Mouse (Mus musculus): ENCODE measurements around the gene Flt1.

Gene Flt1

GRCm38 (mm10) chr5:147697165-147697564, 28.6 kb downstream of the Flt1 start:
- CTCF ChIA-PET: interaction anchor here in 3 of 4 experiments (0.7 to 0.8 kb wide), 3 partner anchors 8 to 398 kb away, joined by 3 to 4 read pairs (median 4); no protein-coding TSS in a partner anchor
- POLR2A ChIA-PET: no interaction called here

GRCm38 (mm10) chr5:147692622-147693021, 33.2 kb downstream of the Flt1 start:
- CTCF ChIA-PET: no interaction called here

GRCm38 (mm10) chr5:147683707-147684323, 42.0 kb downstream of the Flt1 start:
- ChIA-PET POLR2A (no interaction called here), CTCF (no interaction called here)

More at GRCm38 (mm10) chr5:147692622-147693021, 33.2 kb downstream of the Flt1 start:
- POLR2A ChIA-PET: no interaction called here

GRCm38 (mm10) chr5:147681224-147681623, 44.6 kb downstream of the Flt1 start:
- CTCF ChIA-PET: no interaction called here

GRCm38 (mm10) chr5:147680711-147681110, 45.1 kb downstream of the Flt1 start:
- ChIA-PET POLR2A (interaction anchor here in 1 of 4 experiments (0.6 to 0.7 kb wide), 2 partner anchors 71 to 1486 kb away, joined by 3 to 4 read pairs; no protein-coding TSS in a partner anchor), CTCF (interaction anchor here in 2 of 4 experiments (0.6 to 0.7 kb wide), 2 partner anchors 71 to 222 kb away, joined by 3 to 5 read pairs; no protein-coding TSS in a partner anchor)

More at GRCm38 (mm10) chr5:147681224-147681623, 44.6 kb downstream of the Flt1 start:
- POLR2A ChIA-PET: no interaction called here

GRCm38 (mm10) chr5:147679316-147679715, 46.5 kb downstream of the Flt1 start:
- POLR2A ChIA-PET: no interaction called here
- CTCF ChIA-PET: interaction anchor here in 1 of 4 experiments (0.8 kb wide), 1 partner anchor 890 kb away, joined by 7 read pairs; no protein-coding TSS in a partner anchor

GRCm38 (mm10) chr5:147675791-147676190, 50.0 kb downstream of the Flt1 start:
- ChIA-PET POLR2A (no interaction called here), CTCF (no interaction called here)

- ChIA-PET CTCF (interaction anchor here in 3 of 4 experiments (0.6 to 1.0 kb wide), 3 partner anchors 86 to 205 kb away, joined by 3 to 4 read pairs (median 4); no protein-coding TSS in a partner anchor), POLR2A (no interaction called here)
These were observed 53.9 kb downstream of the Flt1 start for GRCm38 (mm10) chr5:147671765-147672424.

- CTCF ChIA-PET: interaction anchor here in 2 of 4 experiments (0.7 to 1.3 kb wide), 3 partner anchors 151 to 1385 kb away, joined by 3 to 4 read pairs (median 3); no protein-coding TSS in a partner anchor
- POLR2A ChIA-PET: no interaction called here
These were observed 57.0 kb downstream of the Flt1 start for GRCm38 (mm10) chr5:147668637-147669344.

- ChIA-PET POLR2A (interaction anchor here in 1 of 4 experiments (0.9 kb wide), 1 partner anchor 41 kb away, joined by 3 read pairs; no protein-coding TSS in a partner anchor), CTCF (interaction anchor here in 1 of 4 experiments (0.6 kb wide), 1 partner anchor 68 kb away, joined by 4 read pairs; no protein-coding TSS in a partner anchor)
These were observed 59.9 kb downstream of the Flt1 start for GRCm38 (mm10) chr5:147665946-147666345.

GRCm38 (mm10) chr5:147665381-147665780, 60.4 kb downstream of the Flt1 start:
- CTCF ChIA-PET: interaction anchor here in 1 of 4 experiments (0.6 kb wide), 1 partner anchor 68 kb away, joined by 4 read pairs; no protein-coding TSS in a partner anchor
- POLR2A ChIA-PET: no interaction called here

GRCm38 (mm10) chr5:147659909-147660308, 65.9 kb downstream of the Flt1 start:
- ChIA-PET CTCF (interaction anchor here in 1 of 4 experiments (0.5 to 0.6 kb wide), 2 partner anchors 33 to 366 kb away, joined by 4 read pairs; no protein-coding TSS in a partner anchor), POLR2A (no interaction called here)

GRCm38 (mm10) chr5:147657882-147658855, 67.6 kb downstream of the Flt1 start:
- CTCF ChIA-PET: interaction anchor here in 2 of 4 experiments (0.6 to 0.7 kb wide), 3 partner anchors 31 to 83 kb away, joined by 3 to 17 read pairs (median 6); no protein-coding TSS in a partner anchor
- POLR2A ChIA-PET: interaction anchor here in 1 of 4 experiments (0.5 kb wide), 1 partner anchor 90 kb away, joined by 4 read pairs; no protein-coding TSS in a partner anchor

GRCm38 (mm10) chr5:147655761-147656160, 70.0 kb downstream of the Flt1 start:
- ChIA-PET CTCF (no interaction called here), POLR2A (no interaction called here)

GRCm38 (mm10) chr5:147651233-147651632, 74.6 kb downstream of the Flt1 start:
- POLR2A ChIA-PET: interaction anchor here in 1 of 4 experiments (0.7 kb wide), 1 partner anchor 105 kb away, joined by 3 read pairs; no protein-coding TSS in a partner anchor
- CTCF ChIA-PET: interaction anchor here in 3 of 4 experiments (0.7 kb wide), 3 partner anchors 134 to 736 kb away, joined by 3 to 4 read pairs (median 3); no protein-coding TSS in a partner anchor

- ChIA-PET CTCF (interaction anchor here in 1 of 4 experiments (0.6 kb wide), 1 partner anchor 764 kb away, joined by 4 read pairs; no protein-coding TSS in a partner anchor), POLR2A (interaction anchor here in 1 of 4 experiments (0.6 to 0.8 kb wide), 2 partner anchors 9 to 215 kb away, joined by 3 to 4 read pairs; no protein-coding TSS in a partner anchor)
These were observed 79.4 kb downstream of the Flt1 start for GRCm38 (mm10) chr5:147646351-147646929.

- ChIA-PET POLR2A (interaction anchor here in 1 of 4 experiments (1.2 kb wide), 1 partner anchor 16 kb away, joined by 3 read pairs; no protein-coding TSS in a partner anchor), CTCF (interaction anchor here in 2 of 4 experiments (0.5 kb wide), 2 partner anchors 326 to 434 kb away, joined by 3 to 5 read pairs; no protein-coding TSS in a partner anchor)
These were observed 80.7 kb downstream of the Flt1 start for GRCm38 (mm10) chr5:147645001-147645645.
